Mouse (Mus musculus) left cerebral cortex, postnatal 10 days (tissue): ENCODE data around the gene Ktn1. TPM values are rescaled to one million over a fixed set of nuclear protein-coding genes. Genes with fewer than 3 reads are reported as not detected.

Source experiments
- DNase-seq, 2 experiments: peaks; one replicate each; pipeline ENCODE4 v3.0.0; 2021 to 2022; ENCODE audit warnings: low spot score in 2 of 2, mixed read lengths in 1 of 2; ENCODE audit errors: extremely low spot score in 1 of 2
- intact Hi-C: fragments of 180-260 bp; cut with DNase I; formaldehyde crosslinking; loops from one replicate; pipeline ENCODE4 v1.15.1; 2025
- total RNA-seq, 2 experiments: library from RNA; stranded (reverse); gene quantifications; 2 replicates each; pipeline ENCODE4 v1.2.3; 2021

Ktn1 gene
- total RNA-seq: 10 to 100 TPM; 92.6 to 93.4 TPM

DNA sequence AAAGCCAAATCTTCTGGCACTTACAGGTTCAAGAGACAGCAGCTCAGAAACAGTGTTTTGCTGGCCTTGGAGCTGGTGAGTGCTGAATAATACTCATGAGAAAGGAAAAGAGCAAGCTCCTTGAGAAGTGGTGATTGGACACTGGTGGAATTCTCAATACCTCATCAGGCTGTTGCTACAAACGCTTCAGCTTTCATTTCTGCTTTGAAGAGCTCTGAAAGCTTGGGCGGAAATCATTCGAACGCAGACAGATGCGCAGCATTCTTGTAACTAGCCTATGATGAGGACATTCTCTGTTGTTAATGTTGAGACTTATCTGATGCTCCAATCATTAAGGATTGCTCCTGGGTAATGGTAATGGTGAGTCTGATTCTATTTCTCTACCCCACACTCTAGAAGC is at the start of gene Ktn1:
TSS of gene Ktn1 (plus strand) at position 231 of the 400 bp plus-strand sequence.
- no peak for DNase-seq
- intact Hi-C loops: loop anchor here (10.0 kb wide), 1 partner anchor 53 kb away; no protein-coding TSS in a partner anchor

DNA sequence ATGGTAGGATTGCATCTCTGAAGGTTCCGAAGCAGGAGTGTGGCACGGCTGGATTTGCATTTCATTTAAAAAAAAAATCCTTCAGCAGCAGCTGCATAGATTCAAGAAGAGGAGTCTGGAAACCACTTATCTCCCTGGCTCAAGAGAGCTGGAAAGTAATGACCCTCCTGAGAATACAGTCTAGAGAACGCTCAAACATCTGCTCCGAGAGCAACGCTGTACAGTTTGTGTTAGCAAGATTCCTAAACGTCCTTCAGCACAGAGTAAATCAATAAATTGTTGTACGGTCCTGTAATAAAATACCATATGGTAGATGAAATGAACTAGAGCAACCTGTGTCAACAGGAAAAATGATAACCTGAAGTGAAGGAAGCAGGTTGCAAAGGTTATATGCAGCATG is 35.0 kb upstream of the Ktn1 start:
- intact Hi-C loops: no loop called here
- DNase-seq: no peak

DNA sequence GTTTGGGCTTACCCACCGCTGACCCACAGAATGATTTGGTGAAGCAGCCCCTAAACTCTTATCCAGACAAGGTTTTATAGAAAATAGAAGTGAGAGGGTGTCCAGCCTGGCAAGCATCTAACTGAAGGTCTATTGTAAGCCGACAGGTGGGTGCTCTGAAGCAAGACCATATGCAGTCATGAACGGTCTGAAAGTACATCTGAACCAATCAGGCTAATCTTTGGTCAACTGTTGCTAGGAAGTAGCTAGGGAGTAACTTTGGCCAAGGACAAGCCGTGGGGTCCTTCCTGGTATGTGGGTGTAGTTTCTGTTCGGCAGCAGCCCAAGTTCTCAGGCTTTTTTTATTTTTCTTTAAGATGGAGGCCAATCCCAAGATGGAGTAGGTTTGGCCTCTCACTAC is 29.4 kb upstream of the Ktn1 start:
- DNase-seq: no peak
- intact Hi-C loops: no loop called here

DNA sequence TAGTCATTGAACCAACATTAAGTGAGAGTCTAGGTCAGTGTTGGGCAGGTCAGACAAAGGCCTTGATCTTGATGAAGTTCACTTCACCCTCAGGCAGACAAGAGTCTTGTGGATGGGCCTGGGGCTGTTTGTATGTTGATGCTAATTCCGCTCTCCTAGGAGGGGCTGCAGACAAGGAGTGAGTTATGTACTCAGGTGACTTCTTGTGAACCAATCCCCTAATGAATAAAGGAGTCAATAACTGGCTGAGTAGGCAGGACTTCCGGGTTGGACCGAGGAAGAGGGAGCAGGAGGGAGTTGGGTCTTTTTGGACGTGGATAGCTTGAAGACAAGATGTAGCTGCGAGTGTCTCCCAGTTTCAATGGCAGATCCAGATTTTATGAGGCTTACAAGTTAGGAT is 26.3 kb upstream of the Ktn1 start:
- no peak for DNase-seq
- intact Hi-C loops: no loop called here

DNA sequence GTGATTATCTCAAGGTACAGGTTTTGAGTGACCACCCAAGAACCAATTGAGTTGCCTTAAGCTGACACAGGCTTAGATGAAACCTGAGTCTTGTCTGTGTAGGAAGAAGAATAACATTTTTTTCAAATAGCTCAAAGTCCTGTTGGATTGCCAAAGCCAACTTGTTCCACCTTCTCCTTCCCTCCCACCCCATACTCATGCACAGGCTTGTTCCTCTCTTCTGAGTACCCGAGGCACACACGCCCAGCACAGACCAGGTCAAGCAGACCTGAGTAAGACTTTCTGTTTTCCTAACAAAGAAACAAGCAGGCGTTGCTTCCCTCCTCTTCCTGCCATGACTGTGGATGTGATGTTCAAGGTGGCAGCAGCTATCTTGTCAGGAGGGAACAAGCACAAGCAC is 23.4 kb upstream of the Ktn1 start:
- intact Hi-C loops: no loop called here
- DNase-seq: no peak

DNA sequence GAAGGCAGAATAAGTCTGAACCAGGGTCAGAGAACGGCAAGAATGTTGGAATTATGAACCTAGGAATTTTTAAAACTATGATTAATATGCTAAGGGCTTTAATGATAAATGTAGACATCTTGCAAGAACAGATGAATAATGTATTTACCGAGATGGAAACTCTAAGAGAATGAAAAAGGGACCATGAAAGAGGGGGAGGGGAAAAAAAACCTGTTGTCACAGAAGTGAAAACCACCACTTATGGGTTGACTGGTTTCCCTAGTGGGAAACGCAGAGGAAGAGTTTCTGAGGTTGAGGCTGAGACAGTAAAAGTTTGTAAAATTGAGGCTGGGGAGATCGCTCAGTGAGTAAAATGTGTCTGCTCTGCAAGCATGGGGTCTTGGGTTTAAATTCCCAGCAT is 22.1 kb upstream of the Ktn1 start:
- DNase-seq: no peak
- intact Hi-C loops: no loop called here

DNA sequence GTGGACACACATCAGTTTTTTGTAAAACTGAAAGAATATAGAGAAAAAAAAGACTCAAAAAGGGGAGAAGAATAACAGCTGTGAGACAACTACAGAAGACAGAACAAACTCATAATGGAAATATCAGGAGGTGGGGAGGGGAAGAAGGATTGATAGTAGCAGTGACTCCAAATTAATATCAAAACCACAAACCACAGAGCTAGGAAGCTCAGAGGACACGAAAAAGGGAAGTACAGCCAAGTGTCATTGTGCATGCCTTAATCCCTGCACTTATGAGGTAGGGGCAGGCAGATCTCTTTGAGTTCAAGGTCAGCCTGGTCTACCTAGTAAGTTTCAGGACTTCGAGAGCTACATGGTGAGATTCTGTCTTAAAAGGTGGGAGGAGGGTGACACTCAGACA is 21.4 kb upstream of the Ktn1 start:
- DNase-seq: no peak
- intact Hi-C loops: no loop called here

DNA sequence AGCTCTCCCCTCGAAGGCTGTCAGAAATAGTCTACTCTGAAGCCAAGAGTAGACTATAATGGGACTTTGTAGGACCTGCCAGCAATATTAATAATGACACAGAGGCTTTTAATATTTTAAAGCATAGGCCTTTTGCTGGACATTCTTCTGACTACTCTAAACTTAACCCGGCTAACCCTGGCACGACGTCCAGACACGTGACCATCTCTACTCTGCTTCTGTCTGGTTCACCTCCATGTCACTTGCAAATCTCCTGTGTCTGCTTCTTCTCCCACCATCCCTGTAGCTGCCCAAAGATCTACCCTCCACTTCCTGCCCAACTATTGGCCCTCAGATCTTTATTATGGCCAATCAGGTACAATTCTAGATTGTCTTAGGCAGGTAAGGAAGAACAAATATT is 20.9 kb upstream of the Ktn1 start:
- no peak for DNase-seq
- intact Hi-C loops: no loop called here

DNA sequence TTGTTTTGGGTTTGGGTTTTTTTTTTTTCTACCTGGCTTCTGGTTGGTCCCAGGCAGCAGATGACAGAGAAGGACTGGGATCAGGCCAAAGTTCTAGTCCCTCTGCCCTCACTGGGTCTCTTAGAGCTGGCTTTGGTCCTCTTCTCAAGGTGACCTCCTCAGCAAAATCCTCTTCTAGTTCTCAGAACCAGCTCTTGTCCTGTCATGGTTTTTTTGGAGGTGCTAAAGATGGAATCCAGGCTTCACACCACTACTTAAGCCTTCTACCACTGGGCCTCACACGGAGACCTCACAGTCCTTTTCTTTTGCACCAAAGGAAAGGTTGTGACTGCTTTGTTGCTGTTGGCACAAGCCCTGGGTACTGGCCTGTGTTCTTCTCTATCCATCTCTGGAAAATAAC is 15.8 kb upstream of the Ktn1 start:
- no peak for DNase-seq
- intact Hi-C loops: no loop called here

DNA sequence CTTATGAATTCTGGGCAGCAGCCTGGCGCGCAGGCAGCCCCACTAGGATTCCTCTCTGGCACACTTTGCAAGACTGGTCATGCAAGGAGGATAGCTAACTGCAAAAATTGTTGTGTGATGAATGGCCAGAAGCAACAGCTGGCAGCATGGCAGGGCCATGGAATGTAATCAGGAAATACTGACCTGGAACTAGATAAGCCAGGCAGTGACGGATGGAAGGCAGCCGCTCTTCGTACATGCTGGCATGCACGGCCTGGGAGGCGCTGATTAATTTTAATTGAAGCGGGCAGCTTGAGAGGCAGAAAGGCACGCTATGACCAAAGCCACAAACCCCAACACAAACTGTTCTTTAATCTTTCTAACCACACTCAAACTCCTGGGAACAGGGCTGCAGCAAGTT is 13.8 kb upstream of the Ktn1 start:
- no peak for DNase-seq
- intact Hi-C loops: no loop called here

DNA sequence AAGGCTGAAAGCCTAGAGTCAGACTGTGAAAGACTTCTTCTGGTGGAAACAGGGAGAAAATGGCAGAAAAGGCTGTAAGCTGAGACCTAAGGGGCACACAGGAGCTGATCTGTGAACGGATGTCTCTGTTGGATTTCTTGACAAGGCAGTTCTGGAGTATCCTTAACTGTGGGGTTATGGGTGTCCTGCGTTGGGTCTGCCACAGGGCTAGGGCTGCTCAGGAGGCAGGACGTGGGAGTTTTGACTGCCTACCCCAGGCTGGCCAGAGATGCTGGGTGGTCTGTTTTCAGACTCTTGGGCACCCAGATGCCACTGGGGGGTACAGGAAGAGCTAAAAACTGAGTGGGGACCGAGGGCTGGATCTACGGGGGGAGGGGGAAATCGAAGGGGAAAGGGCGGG is 13.4 kb upstream of the Ktn1 start:
- DNase-seq: no peak

DNA sequence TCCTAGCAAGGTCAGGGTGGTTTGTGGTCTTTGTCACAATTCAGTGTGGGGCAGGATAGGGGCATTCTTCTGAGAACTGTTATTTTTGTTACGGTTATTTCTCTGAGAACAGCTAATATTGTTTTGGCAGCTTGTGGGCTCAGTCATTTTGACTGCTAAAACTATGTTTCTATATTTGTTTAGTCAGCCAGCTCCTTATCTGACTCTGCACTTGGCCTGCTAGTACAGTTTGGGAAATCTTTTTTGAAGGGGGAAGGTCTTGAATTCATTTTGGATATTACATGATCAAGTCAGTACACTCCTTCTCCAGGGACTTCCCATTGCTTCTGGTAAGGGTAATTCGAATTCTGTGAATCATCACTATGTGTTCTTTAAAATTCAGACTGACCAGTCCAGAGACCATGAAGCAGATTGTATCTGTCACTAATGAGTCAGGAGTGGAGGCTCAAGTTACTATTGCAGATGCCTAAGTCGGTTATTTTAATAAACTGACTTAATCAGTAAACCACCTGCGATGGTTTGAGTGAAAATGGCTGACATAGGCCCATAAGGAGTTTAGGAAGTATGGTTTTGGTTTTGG is 9.8 kb upstream of the Ktn1 start:
- intact Hi-C loops: no loop called here
- no peak for DNase-seq

More for the DNA sequence above, 13.4 kb upstream of the Ktn1 start:
- intact Hi-C loops: no loop called here

DNA sequence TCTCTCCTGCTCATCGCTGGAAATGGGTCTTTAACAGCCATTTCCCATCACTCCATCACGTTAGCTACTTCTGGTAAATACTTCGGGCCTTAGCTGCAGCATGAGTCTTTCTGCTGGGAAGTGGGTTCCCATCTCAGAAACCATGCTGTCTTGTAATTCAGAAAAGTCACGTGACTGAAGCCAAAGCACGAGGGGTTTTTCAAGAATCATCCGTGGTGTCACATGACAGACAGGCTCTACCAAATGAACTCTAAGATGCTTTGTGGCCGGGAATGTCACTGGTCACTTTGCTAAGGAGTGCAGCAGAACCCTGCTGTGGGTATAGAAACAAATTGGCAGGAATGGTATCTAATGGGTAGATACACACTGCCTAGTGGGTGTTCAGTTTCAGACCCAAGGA is 2.6 kb upstream of the Ktn1 start:
- no peak for DNase-seq
- intact Hi-C loops: loop anchor here (10.0 kb wide), 1 partner anchor 51 kb away; no protein-coding TSS in a partner anchor

DNA sequence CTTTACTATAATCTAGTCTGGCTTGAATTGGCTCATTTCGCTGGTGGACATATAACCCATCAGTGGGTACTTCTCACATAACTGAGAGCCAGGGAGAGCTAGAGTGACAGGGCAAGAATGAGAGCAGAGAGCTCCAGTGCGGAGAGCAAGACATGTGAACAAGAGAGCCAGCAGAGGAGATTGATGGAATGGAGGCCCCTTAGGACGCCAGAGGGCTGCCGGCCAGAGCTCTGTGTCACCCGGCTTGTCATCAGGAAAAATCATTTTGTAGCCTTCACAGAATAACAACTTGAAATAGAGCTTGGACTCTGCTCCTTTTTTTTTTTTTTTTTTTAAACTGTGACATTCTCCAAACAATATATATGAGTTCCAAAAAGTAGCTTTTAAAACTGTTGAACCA is 2.0 kb upstream of the Ktn1 start:
- intact Hi-C loops: loop anchor here (10.0 kb wide), 1 partner anchor 51 kb away; no protein-coding TSS in a partner anchor
- no peak for DNase-seq

DNA sequence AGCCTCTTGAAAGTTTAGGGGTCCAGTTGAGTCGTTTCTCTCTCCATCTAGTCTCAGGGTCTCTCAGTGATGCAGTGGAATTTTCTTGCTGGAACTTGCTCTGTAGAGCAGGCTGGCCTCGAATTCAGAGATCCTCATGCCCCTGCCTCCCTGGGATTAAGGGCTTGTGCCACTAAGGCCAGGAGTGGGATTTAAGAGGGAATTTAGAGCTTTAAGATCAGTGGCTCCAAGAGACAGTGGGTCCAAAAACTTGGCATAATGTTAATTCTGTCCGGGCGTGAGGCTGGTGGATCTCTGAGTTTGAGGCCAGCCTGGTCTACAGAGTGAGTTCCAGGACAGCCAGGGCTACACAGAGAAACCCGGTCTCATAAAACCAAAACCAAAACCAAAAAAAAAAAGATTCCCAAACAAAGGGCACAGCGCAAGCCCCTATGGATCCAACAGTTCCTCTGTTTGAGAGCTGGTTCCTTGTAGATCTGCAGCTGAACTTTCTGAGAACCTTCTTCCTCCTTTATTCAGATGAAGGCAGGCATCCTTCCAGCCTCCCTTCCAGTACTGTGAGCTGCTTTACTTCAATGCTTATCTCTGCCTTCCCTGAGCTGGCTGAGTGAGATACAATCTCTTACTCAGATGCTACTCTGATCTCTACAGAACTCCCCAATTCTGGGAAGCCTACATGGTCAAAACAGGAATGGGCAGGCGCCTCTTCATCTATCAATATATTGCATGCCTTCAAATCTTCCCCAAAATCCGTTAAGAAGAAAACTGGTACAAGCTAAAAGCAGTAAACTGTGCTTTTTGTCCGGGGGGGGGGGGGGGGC is 1.3 kb upstream of the Ktn1 start:
- intact Hi-C loops: loop anchor here (10.0 kb wide), 1 partner anchor 52 kb away; no protein-coding TSS in a partner anchor
- no peak for DNase-seq

DNA sequence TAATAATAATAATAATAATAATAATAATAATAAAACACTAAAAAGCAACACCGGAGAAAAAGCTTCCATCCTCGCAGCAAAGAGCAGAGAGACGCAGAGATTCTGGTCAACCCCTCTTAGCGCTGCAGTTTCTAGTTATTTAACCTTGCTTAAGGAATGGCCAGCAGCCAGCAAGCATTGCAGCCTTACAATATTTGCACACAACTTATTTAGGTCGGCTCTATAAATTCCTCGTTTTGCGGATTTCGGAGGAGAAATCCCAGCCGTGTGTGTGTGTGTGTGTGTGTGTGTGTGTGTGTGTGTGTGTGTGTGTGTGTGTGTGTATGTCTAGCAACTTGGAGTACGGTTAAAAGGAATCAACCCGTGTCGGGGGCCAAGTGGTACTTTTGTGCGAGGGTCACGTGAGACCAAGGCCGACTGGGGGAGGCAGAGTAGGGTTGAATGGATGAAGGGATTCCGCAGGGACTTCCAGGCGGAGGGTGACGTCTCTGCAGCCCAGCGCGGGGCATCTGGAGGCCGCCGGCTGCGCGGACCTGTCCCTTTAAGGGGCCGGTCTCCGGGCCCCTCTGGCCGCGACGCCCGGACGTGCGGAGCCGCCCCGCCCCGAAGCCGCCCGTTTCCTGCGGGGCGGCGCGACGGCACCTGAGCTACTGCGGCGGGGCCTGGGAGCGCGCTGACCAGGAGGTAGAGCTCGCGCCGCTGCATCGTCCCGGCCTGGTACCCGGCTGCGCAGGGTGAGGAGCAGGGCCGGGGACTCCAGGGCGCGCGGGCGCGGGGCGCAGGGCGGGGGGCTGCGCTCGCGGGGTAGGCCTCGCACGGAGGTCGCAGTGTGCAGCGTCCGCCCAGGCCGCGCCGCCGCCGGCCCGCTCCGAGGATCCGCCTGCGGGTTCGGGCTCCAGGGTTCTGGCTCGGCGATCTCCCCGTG is 720 bp downstream of the Ktn1 start:
- intact Hi-C loops: loop anchor here (10.0 kb wide), 1 partner anchor 54 kb away; no protein-coding TSS in a partner anchor
- DNase-seq: peak; percentile 68 to 89

DNA sequence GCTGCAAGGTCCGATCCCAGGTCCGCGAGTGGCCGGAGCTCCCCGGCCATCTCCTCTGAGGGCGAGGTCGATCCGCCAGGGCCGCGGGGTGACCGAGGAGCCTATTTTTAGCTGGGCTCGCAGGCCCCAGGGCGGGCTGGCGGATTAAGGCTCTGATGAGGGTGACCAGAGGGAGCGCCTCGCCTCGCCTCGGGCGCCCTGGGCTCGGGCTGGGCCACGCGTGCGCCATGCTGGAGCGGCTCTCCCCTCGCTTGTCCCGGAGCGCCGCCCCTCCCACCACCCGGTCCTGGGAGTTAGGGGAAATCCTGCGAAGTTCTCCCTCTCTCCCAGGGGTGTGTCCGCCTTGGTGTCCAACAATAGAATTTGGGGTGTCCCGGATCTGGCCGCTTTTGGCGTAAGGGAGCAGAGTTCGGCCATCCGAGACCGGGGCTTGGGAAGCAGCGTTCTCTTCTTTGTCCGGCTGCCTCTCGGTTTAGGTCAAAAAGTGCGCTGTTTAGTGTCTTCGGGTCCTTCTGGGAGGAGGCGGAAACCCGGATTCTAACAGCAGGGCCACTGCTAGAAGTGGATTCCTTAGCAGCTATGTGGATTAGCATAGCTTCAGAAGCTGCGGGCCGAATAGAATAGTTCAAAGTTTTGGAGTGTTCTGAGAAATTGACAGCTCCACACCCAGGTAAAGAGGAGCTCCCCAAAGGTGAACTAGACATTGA is 1.5 kb downstream of the Ktn1 start:
- intact Hi-C loops: loop anchor here (10.0 kb wide), 1 partner anchor 55 kb away; no protein-coding TSS in a partner anchor
- DNase-seq: peak; percentile 8 to 76

DNA sequence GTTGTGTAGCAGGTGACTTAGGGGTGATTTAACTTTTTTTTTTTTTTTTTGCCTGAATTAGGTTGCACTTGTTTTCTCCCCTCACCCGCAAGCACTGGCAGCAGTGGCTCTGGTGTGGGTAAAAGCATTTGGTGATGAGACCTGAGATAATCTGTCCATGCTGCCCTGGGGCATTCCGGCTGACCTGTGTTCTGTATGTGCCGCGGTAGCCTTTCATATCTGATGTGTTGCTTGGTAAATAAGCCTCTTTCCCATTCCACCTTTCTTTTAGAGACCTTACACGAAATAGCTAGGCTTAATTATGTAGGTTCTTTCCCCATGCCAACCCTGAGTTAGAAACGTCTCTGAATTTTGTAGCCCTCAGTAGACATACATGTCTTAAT is 2.1 kb downstream of the Ktn1 start:
- DNase-seq: no peak
- intact Hi-C loops: no loop called here

DNA sequence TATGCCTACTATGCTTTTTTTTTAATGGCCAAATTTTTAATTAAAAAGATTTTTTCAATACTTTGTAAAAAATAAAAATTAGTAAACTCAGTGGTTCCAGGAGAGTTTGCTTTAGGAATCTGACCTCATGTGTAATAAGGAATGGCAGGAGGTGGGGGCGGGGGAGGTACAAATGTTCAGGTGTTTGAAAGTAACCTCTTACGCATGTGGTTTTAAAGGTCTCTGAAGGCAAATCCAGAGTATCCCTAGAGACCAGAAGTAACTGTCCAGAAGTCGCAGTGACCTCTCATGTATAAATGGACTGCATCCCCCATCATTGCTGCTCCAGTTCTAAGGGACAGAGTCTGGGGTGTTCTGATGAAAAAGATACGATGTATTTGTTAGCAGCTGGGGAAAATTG is 3.0 kb downstream of the Ktn1 start:
- DNase-seq: no peak
- intact Hi-C loops: no loop called here
